Mouse (Mus musculus) midbrain, embryonic 12.5 days (tissue): ENCODE data around the gene Fam20b. TPM values are rescaled to one million over a fixed set of nuclear protein-coding genes. Genes with fewer than 3 reads are reported as not detected.

Experiments used
- ATAC-seq: fragments of 200-750 bp; cut with Nextera tagmentation; 2 replicates; pipeline ENCODE4 v1.8.0; 2017; ENCODE audit warnings: low read depth, moderate TSS enrichment, moderate library complexity; ENCODE audit not compliant: low FRiP score
- H3K27ac ChIP-seq: fragments of 300-500 bp; sonication (generic); replicated peaks from 2 replicates; pipeline ENCODE4 v1.5.1; 2016; ENCODE audit warnings: mild to moderate bottlenecking
- H3K27me3 ChIP-seq: fragments of 300-500 bp; sonication (generic); 2 replicates; pipeline ENCODE4 v1.6.1; 2016; ENCODE audit warnings: mild to moderate bottlenecking
- H3K36me3 ChIP-seq: fragments of 300-500 bp; sonication (generic); 2 replicates; pipeline ENCODE4 v1.6.1; 2016
- H3K4me1 ChIP-seq: fragments of 300-500 bp; sonication (generic); 2 replicates; pipeline ENCODE4 v1.6.1; 2016
- H3K4me2 ChIP-seq: fragments of 300-500 bp; sonication (generic); replicated peaks from 2 replicates; pipeline ENCODE4 v1.6.1; 2016; ENCODE audit warnings: mild to moderate bottlenecking, moderate library complexity
- H3K4me3 ChIP-seq: fragments of 300-500 bp; sonication (generic); 2 replicates; pipeline ENCODE4 v1.5.1; 2016; ENCODE audit warnings: mild to moderate bottlenecking
- H3K9ac ChIP-seq: fragments of 300-500 bp; sonication (generic); replicated peaks from 2 replicates; pipeline ENCODE4 v1.6.1; 2016; ENCODE audit warnings: mild to moderate bottlenecking, moderate library complexity
- H3K9me3 ChIP-seq: fragments of 300-500 bp; sonication (generic); 2 replicates; pipeline ENCODE4 v1.6.1; 2016; ENCODE audit warnings: mild to moderate bottlenecking
- WGBS: fragments of 180-500 bp; shearing (Covaris S2); methylation state at CpG from one replicate; pipeline ENCODE4 v1.1.7; 2016; 5-methylcytosine and 5-hydroxymethylcytosine counted together
- polyA plus RNA-seq: library from polyadenylated mRNA; unstranded; fragments of >200 nt; fragmentation: Nextera tagmentation; extraction: Ambion mirVana; gene quantifications from 2 replicates; pipeline ENCODE4 v1.2.1, GENCODE M21; 2016

Fam20b gene
- polyA plus RNA-seq, 1 experiment from 2014 or later: 28.5 TPM

DNA sequence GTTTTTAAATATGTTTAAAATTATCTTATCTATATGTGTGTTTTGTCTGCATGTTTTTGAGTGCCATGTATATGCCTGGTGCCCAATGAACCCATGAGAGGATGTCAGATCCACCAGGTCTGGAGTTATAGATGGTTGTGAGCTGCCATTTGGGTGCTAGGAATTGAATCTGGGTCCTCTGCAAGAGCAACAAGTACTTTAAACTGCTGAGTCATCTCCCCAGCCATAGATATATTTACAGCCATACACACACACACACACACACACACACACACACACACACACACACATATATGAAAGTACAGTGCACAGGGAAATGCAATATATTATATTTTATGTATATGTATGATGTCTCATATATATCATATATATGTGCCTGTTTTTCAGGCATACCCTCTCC is 30.2 kb upstream of the Fam20b start:
- Histone ChIP-seq H3K9me3 (no peaks in the 10 kb centered on the region), H3K4me1 (peaks cover 18% of the 10 kb centered on the region)

DNA sequence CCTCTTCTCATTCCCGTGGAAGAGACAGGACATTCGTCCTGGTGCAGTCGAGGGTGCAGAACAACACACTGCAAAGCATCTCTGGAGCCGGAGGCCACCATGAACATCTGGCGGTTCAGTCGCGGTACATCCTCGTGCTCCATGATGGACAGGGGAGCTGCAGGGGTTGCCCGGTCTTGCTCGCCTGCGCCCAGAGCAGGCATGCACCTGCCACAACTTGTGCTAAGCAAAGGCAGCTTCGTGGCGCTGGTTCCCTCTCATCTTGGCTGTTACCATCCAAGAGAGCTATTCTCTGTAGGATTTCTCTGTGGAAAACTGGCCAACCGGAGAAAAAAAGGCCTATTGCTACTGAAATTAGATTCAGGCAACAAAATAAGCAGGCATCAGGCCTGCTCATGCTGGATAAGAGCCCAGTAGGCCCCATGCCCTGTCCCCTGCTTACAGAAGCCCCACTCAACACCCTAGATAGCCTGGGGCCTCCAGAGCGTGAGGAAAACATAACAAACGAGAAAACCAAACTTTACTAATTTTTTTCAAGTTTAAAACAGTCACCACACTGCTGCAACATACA is 29.6 kb upstream of the Fam20b start:
- Histone ChIP-seq H3K9me3 (no peaks in the 10 kb centered on the region), H3K4me3 (no peak overlapping the region), H3K9ac (no peak overlapping the region), H3K36me3 (no peaks in the 10 kb centered on the region), H3K4me2 (no peak overlapping the region), H3K27me3 (no peaks in the 10 kb centered on the region; the same call in 1 of the 2 replicates), H3K4me1 (peaks cover 14% of the 10 kb centered on the region), H3K27ac (no peak overlapping the region)
- no peak for ATAC-seq
- WGBS: 83% methylated on average over 16 of the region's 16 CpGs

More for the DNA sequence above, 30.2 kb upstream of the Fam20b start:
- Histone ChIP-seq H3K27ac (no peak overlapping the region), H3K4me3 (no peak overlapping the region), H3K4me2 (no peak overlapping the region), H3K9ac (no peak overlapping the region), H3K27me3 (no peaks in the 10 kb centered on the region; the same call in 1 of the 2 replicates), H3K36me3 (no peaks in the 10 kb centered on the region)
- ATAC-seq: no peak

DNA sequence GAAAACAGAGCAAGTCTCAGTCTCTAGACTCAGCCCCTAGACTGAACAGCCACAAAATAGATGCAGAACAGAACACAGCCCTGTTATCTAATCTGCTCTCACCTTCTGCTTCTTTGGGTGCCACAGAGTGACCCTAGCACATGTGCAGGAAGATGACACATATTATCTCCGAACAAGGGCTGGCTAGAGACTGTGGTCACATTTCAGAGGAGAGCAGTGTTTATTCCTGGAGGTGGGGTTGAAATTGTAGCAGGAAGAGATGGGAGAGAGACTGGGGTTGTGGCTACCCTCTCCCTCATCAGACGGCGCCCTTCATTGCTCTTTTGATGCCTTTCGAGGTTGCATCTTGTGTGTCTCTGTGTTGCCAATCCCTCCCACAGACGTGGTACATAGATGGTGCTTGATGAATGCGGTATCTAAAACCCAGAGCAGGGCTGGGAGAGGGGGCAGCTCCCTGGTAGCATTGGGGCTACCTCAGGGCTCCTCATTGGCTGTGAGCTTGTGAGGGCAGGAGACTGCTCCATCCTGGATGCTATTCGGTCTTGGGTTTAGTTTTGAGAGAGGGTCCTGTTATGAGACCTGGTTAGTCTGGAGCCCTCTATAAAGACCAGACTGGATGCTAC is 26.4 kb upstream of the Fam20b start:
- H3K4me2 ChIP-seq: no peak overlapping the region
- H3K4me3 ChIP-seq: no peak overlapping the region
- no peak overlapping the region for H3K9ac ChIP-seq
- H3K4me1 ChIP-seq: no peaks in the 10 kb centered on the region
- H3K9me3 ChIP-seq: no peaks in the 10 kb centered on the region
- 0 out of 2 replicates have a peak, but pooled peaks cover 4% of the 10 kb centered on the region for H3K27me3 ChIP-seq
- no peaks in the 10 kb centered on the region for H3K36me3 ChIP-seq
- no peak overlapping the region for H3K27ac ChIP-seq
- ATAC-seq: no peak
- WGBS: 84% methylated on average over 7 of the region's 7 CpGs

DNA sequence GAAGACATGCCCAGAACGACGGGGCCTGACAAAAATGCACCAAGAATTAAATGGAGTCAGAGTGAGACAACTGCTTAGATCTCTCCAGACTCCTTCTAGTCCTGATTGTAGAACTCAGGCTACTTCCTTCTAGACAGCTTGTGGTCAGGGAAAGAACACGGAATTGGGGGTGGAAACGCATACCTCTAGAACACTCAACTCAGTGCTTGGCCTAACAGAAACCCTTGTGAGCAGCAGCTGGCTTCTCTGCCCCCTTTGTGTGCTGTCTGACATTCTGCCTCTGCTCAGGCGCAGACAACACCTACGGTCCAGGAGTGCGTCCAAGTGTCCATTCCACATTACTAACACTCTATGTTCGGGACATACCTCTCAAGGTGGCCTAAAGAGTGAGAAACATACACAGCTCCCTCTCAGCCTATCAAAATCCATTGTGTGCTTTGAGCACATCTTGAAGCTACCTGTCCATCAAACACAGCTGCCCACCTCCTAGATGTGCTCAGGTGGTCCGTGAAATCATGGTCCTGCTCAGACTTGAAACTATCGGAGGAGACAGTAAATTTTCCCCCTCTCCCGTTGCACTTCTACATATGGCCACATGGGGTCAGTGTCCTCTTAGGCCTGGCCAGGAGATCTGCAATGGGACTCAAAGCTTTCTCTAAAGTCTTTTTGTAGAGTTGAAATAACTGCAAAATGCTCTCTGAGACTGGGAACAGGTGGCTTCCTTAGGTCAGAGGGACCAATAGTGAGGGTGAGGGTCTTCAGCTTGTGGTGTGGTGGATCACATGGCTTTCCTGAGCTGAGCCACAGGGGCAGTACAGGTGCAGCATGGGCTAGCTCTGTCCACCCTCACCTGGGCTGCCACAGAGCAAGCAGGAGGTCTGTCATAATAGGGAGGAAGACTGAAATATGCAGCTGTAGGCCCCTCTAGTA is 22.9 kb upstream of the Fam20b start:
- no peaks in the 10 kb centered on the region for H3K4me1 ChIP-seq
- H3K27ac ChIP-seq: no peak overlapping the region
- 0 out of 2 replicates have a peak, but pooled peaks cover 4% of the 10 kb centered on the region for H3K27me3 ChIP-seq
- H3K36me3 ChIP-seq: no peaks in the 10 kb centered on the region
- no peak overlapping the region for H3K4me2 ChIP-seq
- WGBS: 66% methylated on average over 11 of the region's 11 CpGs
- no peaks in the 10 kb centered on the region for H3K9me3 ChIP-seq
- H3K4me3 ChIP-seq: no peak overlapping the region
- no peak overlapping the region for H3K9ac ChIP-seq
- ATAC-seq: peak; percentile 56; the same call in 1 of the 2 replicates

DNA sequence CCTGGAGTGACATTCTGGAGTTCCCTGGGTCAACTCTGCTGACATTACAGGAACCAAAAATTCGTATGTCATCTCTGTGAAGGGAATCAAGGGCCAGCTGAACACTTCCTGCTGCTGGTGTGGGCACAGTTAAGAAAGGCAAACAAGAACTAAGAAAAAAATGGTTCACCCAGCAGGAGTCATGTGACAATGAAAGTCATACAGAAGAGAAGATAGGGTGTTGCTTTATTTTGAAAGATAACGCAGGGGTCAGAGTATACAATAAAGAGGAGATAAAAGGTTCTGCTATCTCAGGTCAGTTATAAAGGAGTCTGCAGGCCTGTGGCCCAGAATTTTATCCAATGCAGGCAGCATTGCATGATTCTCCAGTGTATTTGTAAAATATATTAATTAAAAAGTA is 16.9 kb upstream of the Fam20b start:
- 79% methylated on average over 2 of the region's 2 CpGs for WGBS
- no peaks in the 10 kb centered on the region for H3K27me3 ChIP-seq
- no peak for ATAC-seq
- H3K27ac ChIP-seq: no peak overlapping the region
- H3K4me3 ChIP-seq: no peak overlapping the region
- H3K4me1 ChIP-seq: no peaks in the 10 kb centered on the region
- H3K9ac ChIP-seq: no peak overlapping the region
- no peaks in the 10 kb centered on the region for H3K36me3 ChIP-seq
- H3K4me2 ChIP-seq: no peak overlapping the region
- no peaks in the 10 kb centered on the region for H3K9me3 ChIP-seq

DNA sequence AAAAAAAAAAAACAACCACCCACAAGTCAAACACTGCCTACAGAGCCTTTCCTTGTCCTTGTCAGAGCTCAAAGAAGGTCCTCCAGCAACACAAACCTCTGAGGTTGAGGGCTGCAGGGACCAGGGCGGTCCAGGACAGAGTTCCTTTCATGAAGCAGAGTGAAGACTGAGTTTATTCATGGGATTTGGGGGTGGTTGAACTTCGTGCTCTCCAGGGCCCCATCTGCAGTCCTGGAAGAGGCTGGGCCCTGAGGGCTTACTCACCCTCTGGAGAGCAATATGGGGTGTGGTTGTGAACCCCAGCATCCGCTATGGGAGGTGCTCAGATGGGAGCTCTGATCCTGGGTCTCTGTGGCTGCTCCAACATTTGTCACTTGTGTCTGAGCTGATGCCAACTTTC is 15.1 kb upstream of the Fam20b start:
- H3K4me2 ChIP-seq: no peak overlapping the region
- H3K9me3 ChIP-seq: no peaks in the 10 kb centered on the region
- no peak overlapping the region for H3K27ac ChIP-seq
- no peak for ATAC-seq
- no peaks in the 10 kb centered on the region for H3K36me3 ChIP-seq
- no peaks in the 10 kb centered on the region for H3K4me1 ChIP-seq
- no peak overlapping the region for H3K4me3 ChIP-seq
- 69% methylated on average over 3 of the region's 3 CpGs for WGBS
- H3K27me3 ChIP-seq: no peaks in the 10 kb centered on the region
- H3K9ac ChIP-seq: no peak overlapping the region

DNA sequence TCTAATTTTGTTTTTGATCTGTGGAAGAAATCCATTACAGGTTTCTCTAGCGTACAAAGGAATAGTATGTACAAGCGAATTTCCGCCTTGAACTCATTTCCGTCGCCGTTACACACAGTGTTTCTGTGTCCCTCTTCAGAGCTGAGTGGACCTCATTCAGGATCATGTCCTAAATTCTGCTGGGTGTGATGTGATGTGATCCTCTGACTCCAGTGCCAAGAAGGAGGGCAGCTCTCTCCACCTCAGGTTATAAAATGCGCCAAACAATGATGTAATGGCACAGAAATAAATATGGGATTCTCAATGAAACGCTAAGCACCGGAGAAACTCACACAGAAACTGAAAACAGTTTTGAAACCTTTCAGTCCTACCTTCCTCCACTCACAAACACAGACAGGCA is 14.7 kb upstream of the Fam20b start:
- Histone ChIP-seq H3K4me3 (no peak overlapping the region), H3K4me1 (no peaks in the 10 kb centered on the region), H3K4me2 (no peak overlapping the region), H3K9me3 (no peaks in the 10 kb centered on the region), H3K36me3 (no peaks in the 10 kb centered on the region), H3K27me3 (no peaks in the 10 kb centered on the region), H3K27ac (no peak overlapping the region), H3K9ac (no peak overlapping the region)
- 94% methylated on average over 9 of the region's 9 CpGs for WGBS
- no peak for ATAC-seq

DNA sequence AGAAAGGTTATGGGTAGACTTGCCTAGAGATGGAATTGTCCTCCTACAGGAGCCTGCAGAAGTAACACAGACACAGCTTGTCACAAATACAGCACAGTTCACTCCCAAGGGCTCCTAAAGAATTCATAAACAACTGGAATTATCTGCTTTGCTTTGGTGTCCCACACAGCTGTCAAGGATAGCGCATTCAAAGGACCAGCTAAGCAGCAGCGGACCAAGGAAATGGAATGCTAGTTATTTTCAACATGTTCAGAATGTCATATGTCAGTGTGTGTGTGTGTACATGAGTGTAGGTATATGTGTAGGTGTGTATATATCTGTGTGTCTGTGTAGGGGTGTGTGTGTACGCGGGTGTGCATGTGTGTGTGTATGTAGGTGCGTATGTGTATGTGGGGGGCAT is 14.1 kb upstream of the Fam20b start:
- Histone ChIP-seq H3K4me3 (no peak overlapping the region), H3K36me3 (no peaks in the 10 kb centered on the region), H3K27ac (no peak overlapping the region), H3K4me2 (no peak overlapping the region), H3K9me3 (no peaks in the 10 kb centered on the region), H3K4me1 (no peaks in the 10 kb centered on the region), H3K27me3 (no peaks in the 10 kb centered on the region), H3K9ac (no peak overlapping the region)
- 91% methylated on average over 5 of the region's 5 CpGs for WGBS
- no peak for ATAC-seq

DNA sequence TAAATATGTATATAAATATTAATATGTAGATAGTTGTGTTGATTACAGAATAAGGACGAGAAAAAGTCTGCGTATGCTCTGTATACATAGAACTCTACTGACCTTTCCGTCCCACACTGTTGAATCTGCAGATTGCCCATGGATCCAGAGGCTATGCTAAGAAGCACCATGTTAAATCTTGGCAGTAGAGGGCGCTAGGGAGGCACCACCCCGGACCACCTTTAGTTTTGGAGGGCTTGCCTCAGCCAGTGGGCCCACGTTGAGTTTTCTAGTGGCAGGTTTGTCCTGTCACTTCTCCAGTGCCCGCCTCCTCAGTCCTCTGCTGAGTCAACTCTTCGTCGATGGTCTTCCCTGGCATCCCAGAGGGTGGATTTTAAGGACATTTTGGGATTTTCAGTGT is 11.9 kb upstream of the Fam20b start:
- H3K4me2 ChIP-seq: no peak overlapping the region
- H3K36me3 ChIP-seq: no peaks in the 10 kb centered on the region
- H3K27ac ChIP-seq: no peak overlapping the region
- H3K4me1 ChIP-seq: no peaks in the 10 kb centered on the region
- H3K4me3 ChIP-seq: no peak overlapping the region
- no peaks in the 10 kb centered on the region for H3K9me3 ChIP-seq
- H3K9ac ChIP-seq: no peak overlapping the region
- no peak for ATAC-seq
- no peaks in the 10 kb centered on the region for H3K27me3 ChIP-seq
- 62% methylated on average over 9 of the region's 9 CpGs for WGBS

DNA sequence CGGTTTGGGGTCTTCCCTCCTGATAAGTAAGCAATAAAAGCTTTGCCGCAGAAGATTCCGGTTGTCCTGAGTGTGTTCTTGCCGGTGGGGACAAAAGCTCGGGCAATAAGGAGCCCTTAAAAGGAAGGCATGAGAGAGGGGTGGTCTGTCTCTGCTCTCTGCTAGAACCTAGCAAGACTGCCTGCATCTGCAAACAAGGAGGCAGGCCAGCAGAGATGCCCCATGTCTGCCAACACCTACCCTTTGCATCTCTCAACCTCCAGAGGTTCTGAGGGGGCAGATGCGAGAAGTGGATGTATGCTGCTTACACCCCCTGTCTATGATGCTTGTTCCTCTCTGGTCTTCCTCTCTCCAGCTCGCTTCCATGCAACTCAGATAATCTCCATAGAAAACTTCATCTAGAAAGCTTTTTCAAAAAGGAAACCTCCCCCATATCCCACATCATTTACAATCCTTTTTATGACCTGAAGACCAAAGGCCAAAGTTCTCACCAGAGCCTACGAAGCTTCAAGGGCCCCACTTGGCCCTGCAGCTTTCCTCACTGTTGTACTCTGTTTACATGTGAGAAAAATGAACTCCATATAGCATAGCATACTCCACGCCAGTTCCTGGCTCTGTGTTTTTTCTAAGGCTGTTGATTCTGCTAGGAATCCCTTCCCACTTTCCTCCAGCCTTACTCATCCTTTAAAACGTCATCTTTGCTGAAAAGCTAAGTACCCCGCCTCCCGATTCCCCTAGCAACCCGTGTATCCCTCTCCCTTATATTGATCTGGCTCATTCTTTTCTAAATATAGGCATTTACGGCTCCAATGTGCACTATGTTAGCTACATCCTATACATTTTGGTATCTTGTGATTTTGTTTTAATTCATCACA is 8.6 kb upstream of the Fam20b start:
- ATAC-seq: no peak
- no peaks in the 10 kb centered on the region for H3K36me3 ChIP-seq
- H3K4me3 ChIP-seq: no peak overlapping the region
- H3K27ac ChIP-seq: no peak overlapping the region
- H3K4me2 ChIP-seq: no peak overlapping the region
- WGBS: 84% methylated on average over 14 of the region's 14 CpGs
- no peaks in the 10 kb centered on the region for H3K4me1 ChIP-seq
- H3K9me3 ChIP-seq: no peaks in the 10 kb centered on the region
- no peak overlapping the region for H3K9ac ChIP-seq
- H3K27me3 ChIP-seq: no peaks in the 10 kb centered on the region

DNA sequence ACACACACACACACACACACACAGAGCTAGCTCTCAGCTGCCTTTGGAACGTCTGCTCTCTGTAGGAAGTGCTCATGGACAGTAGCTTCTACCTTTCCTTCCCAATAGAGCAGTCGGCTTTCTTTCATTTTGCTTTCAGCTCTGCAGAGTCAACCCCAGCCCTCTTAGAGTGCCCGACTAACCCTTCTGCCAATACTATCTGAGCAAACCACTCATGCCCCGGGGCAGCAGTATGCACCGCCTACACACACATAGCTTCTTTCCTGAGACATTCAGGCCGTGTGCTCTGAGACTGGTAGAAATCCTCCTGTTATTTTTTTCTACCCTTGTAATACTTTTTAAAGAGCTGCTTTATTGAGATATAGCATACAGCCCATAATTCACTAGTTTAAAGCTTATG is 3.2 kb upstream of the Fam20b start:
- H3K9ac ChIP-seq: no peak overlapping the region
- no peak for ATAC-seq
- H3K4me3 ChIP-seq: no peak overlapping the region
- H3K36me3 ChIP-seq: no peaks in the 10 kb centered on the region
- H3K4me1 ChIP-seq: peaks cover 8% of the 10 kb centered on the region; the same call in 1 of the 2 replicates
- no peak overlapping the region for H3K27ac ChIP-seq
- peaks cover 23% of the 10 kb centered on the region for H3K27me3 ChIP-seq
- no peaks in the 10 kb centered on the region for H3K9me3 ChIP-seq
- WGBS: 72% methylated on average over 6 of the region's 6 CpGs
- no peak overlapping the region for H3K4me2 ChIP-seq
